Mouse (Mus musculus) heart, embryonic 15.5 days (tissue): ENCODE results near the gene Sec24c. TPM values are rescaled to one million over a fixed set of nuclear protein-coding genes. Genes with fewer than 3 reads are reported as not detected.
"Not testable (repeated sequence)": the region's sequence is repeated elsewhere in the genome, so short reads cannot be mapped to it uniquely, and the experiment has no call there.

Experiments
- ATAC-seq: fragments of 200-750 bp; cut with Nextera tagmentation; replicated peaks from 2 replicates; pipeline ENCODE4 v1.8.0; 2017; ENCODE audit warnings: low read depth, moderate TSS enrichment; ENCODE audit not compliant: insufficient number of reproducible peaks, insufficient read depth, low FRiP score
- H3K27ac ChIP-seq: fragments of 300-500 bp; sonication (generic); 2 replicates; pipeline ENCODE4 v1.5.1; 2015; ENCODE audit warnings: mild to moderate bottlenecking, inconsistent platforms
- H3K27me3 ChIP-seq: fragments of 300-500 bp; sonication (generic); 2 replicates; pipeline ENCODE4 v1.6.1; 2015; ENCODE audit warnings: inconsistent platforms
- H3K36me3 ChIP-seq: fragments of 300-500 bp; sonication (generic); 2 replicates; pipeline ENCODE4 v1.6.1; 2015; ENCODE audit warnings: mild to moderate bottlenecking, inconsistent platforms
- H3K4me1 ChIP-seq: fragments of 300-500 bp; sonication (generic); replicated peaks from 2 replicates; pipeline ENCODE4 v1.6.1; 2015; ENCODE audit warnings: inconsistent platforms
- H3K4me2 ChIP-seq: fragments of 300-500 bp; sonication (generic); 2 replicates; pipeline ENCODE4 v1.6.1; 2015; ENCODE audit warnings: inconsistent platforms, mild to moderate bottlenecking, moderate library complexity
- H3K4me3 ChIP-seq: fragments of 300-500 bp; sonication (generic); 2 replicates; pipeline ENCODE4 v1.5.1; 2015; ENCODE audit warnings: mild to moderate bottlenecking, inconsistent platforms
- H3K9ac ChIP-seq: fragments of 300-500 bp; sonication (generic); 2 replicates; pipeline ENCODE4 v1.6.1; 2015; ENCODE audit warnings: mild to moderate bottlenecking, inconsistent platforms
- H3K9me3 ChIP-seq: fragments of 300-500 bp; sonication (generic); replicated peaks from 2 replicates; pipeline ENCODE4 v1.6.1; 2016; ENCODE audit warnings: inconsistent platforms
- WGBS: fragments of 180-500 bp; shearing (Covaris S2); methylation state at CpG from one replicate; pipeline ENCODE4 v1.1.7; 2015; ENCODE audit warnings: mixed read lengths; 5-methylcytosine and 5-hydroxymethylcytosine counted together
- polyA plus RNA-seq: library from polyadenylated mRNA; unstranded; fragments of >200 nt; fragmentation: Nextera tagmentation; extraction: Ambion mirVana; gene quantifications from 2 replicates; pipeline ENCODE4 v1.2.1, GENCODE M21; 2015

Sec24c gene
- polyA plus RNA-seq = 57.3 and 82.4 TPM in 2 replicates

DNA sequence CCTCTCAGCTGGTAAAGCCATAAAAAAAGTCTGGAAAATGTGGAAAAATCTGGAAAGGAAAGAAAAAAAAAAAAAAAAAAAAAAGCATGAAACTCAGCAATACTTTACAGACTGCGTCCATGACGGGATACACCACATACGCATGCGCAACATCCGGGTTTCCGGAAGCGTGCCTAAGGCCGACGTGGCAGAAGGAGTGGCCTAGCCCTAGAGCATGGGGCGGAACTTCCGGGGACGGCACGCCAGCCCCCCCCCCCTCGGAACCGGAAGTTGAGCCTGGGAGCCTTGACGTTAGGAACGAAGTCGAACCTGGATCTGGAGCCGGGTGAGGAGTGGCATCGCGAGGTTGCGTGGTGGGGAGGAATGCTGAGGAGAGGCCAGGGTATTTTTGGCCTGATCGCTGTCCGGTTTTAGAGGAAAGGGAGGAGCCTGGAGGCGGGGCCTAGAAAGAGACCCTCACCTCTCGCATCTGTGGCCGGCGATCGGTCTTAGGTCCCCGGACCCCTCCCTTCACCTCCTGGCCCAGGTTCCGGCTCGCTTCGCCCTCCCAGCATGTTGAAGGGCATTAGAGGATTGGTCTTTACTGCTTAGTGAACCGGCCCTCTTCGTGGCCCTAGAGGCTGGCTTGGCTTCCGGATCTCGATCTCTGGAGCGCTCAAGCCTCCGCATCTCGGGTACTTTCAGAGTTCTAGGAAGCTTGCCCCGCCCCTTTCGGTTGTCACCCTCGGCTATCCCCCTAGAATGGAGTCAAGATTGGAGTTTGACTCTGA lies at the start of gene Sec24c:
TSS of gene Sec24c (plus strand) at position 245 of the 770 bp plus-strand sequence.
- peak within 1 kb of the TSS; percentile 72 for H3K4me2 ChIP-seq
- peaks cover 13% of the 10 kb centered on the region for H3K4me1 ChIP-seq
- H3K27me3 ChIP-seq = no peaks in the 10 kb centered on the region
- WGBS = 1% methylated on average over 43 of the region's 43 CpGs
- peak within 1 kb of the TSS; percentile 72 for H3K4me3 ChIP-seq
- no peaks in the 10 kb centered on the region for H3K9me3 ChIP-seq
- peaks cover 36% of the 10 kb centered on the region for H3K36me3 ChIP-seq
- peak within 1 kb of the TSS; percentile 95 for H3K27ac ChIP-seq
- peak within 1 kb of the TSS; percentile 70 for H3K9ac ChIP-seq
- peak; percentile 97 for ATAC-seq

DNA sequence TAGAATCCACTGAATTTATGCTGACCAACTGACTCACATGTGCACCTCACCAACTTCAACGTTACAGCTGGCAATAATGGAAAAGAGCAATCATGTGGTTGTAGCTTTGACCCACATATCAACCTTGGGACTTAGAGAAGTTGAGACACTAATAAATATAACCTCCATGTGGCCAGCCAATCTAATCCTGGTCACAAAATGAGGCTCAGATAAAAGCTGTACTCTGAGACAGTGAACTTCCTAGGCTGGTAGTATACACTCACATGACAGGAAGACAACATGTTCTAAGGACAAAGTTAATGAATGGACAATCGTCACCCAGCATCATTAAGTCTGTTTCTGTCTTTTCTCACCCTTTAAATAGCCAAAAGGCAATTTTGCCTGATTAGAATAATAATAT lies 47.7 kb upstream of the Sec24c start:
- H3K4me2 ChIP-seq = no peak overlapping the region
- WGBS = 77% methylated on average over 2 of the region's 2 CpGs
- H3K27ac ChIP-seq = no peak overlapping the region
- H3K36me3 ChIP-seq = no peaks in the 10 kb centered on the region
- no peak overlapping the region for H3K4me3 ChIP-seq
- ATAC-seq = no peak
- H3K27me3 ChIP-seq = no peaks in the 10 kb centered on the region
- H3K4me1 ChIP-seq = peaks cover 3% of the 10 kb centered on the region; the same call in 1 of the 2 replicates
- no peak overlapping the region for H3K9ac ChIP-seq
- H3K9me3 ChIP-seq = no peaks in the 10 kb centered on the region

DNA sequence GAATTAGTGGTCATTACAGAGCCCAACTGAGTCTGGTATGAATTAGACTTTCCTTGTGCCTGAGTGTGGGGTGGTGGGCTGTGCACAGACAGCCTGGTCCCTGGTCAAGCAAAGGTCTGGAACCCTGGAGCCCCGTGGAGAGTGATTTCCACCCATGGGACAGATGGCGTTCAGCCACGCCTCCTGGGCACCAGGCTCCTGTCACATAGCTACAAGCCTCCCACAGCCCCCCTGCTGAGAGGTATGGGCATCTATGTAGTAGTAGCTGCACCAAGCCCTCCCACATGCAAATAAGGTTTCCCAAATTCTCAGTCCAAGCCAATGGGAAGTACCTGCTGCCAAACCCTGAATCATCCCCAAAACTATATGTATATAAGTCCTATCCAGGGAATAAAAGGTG lies 47.1 kb upstream of the Sec24c start:
- no peak for ATAC-seq
- H3K27ac ChIP-seq = no peak overlapping the region
- no peaks in the 10 kb centered on the region for H3K27me3 ChIP-seq
- WGBS = 72% methylated on average over 3 of the region's 3 CpGs
- no peak overlapping the region for H3K4me3 ChIP-seq
- H3K36me3 ChIP-seq = no peaks in the 10 kb centered on the region
- no peaks in the 10 kb centered on the region for H3K9me3 ChIP-seq
- peaks cover 3% of the 10 kb centered on the region; the same call in 1 of the 2 replicates for H3K4me1 ChIP-seq
- H3K4me2 ChIP-seq = no peak overlapping the region
- no peak overlapping the region for H3K9ac ChIP-seq

DNA sequence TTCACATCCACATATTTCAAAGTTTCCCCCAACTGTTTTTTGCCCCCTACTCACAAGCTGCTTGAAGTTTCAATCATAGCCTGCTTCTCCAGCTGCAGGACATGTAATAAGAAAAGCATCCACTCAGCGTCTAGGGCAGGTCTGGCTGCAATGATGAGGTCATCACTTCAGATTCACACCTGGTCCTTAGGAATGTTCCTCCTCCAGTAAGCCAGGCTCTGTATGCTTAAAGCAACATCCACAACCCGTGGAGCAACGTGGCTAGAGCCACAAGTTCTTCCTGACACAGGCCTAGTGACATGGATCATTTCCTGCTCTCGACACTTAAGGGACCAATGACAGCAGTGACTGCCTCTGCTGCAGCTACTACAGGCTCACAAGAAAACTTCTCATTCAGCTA lies 42.9 kb upstream of the Sec24c start:
- Histone ChIP-seq H3K4me3 (no peak overlapping the region), H3K27me3 (no peaks in the 10 kb centered on the region), H3K27ac (no peak overlapping the region), H3K9me3 (no peaks in the 10 kb centered on the region), H3K4me2 (no peak overlapping the region), H3K4me1 (peaks cover 3% of the 10 kb centered on the region; the same call in 1 of the 2 replicates), H3K36me3 (no peaks in the 10 kb centered on the region), H3K9ac (no peak overlapping the region)
- no peak for ATAC-seq
- WGBS = 22% methylated on average over 4 of the region's 4 CpGs

DNA sequence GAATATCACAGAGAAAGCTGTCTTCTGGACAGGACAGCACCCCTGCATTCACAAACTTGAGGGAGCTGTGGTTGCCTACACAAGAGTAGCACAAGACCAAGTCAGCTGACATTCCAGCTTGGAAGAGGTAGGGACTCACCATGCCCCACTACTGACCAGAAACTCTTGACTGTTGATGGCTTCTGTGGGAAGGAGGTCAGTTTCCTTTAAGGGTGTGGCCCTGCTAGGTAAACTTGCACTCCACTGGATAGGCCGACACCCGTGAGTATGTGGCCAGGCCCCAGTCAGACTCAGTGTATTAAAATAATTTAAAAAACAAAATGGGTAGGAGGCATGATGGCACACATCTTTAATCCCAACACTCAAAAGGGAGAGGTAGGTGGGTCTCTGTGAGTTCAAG lies 38.6 kb upstream of the Sec24c start:
- H3K9ac ChIP-seq = no peak overlapping the region
- H3K27ac ChIP-seq = no peak overlapping the region
- no peak for ATAC-seq
- no peaks in the 10 kb centered on the region for H3K36me3 ChIP-seq
- H3K4me1 ChIP-seq = peaks cover 6% of the 10 kb centered on the region
- H3K27me3 ChIP-seq = no peaks in the 10 kb centered on the region
- WGBS = 87% methylated on average over 2 of the region's 2 CpGs
- H3K9me3 ChIP-seq = no peaks in the 10 kb centered on the region
- no peak overlapping the region for H3K4me2 ChIP-seq
- H3K4me3 ChIP-seq = no peak overlapping the region

DNA sequence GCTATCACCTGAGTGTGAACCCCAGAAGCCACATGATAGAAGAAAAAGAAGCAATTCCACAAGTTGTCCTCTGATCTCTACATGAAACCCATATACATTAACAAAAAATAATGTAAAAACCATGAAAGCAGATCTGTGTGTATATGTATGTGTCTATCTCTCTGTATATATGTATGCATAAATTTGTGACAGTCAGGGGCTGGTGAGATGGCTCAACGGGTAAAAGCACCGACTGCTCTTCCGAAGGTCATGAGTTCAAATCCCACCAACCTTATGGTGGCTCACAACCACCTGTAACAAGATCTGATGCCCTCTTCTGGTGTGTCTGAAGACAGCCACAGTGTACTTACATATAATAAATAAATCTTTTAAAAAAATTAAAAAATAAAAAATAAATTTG lies 37.1 kb upstream of the Sec24c start:
- H3K27ac ChIP-seq, H3K4me3 ChIP-seq, H3K4me2 ChIP-seq, H3K9me3 ChIP-seq, H3K36me3 ChIP-seq, H3K4me1 ChIP-seq, H3K9ac ChIP-seq, H3K27me3 ChIP-seq, ATAC-seq: not testable (repeated sequence)
- 91% methylated on average over 3 of the region's 3 CpGs for WGBS

DNA sequence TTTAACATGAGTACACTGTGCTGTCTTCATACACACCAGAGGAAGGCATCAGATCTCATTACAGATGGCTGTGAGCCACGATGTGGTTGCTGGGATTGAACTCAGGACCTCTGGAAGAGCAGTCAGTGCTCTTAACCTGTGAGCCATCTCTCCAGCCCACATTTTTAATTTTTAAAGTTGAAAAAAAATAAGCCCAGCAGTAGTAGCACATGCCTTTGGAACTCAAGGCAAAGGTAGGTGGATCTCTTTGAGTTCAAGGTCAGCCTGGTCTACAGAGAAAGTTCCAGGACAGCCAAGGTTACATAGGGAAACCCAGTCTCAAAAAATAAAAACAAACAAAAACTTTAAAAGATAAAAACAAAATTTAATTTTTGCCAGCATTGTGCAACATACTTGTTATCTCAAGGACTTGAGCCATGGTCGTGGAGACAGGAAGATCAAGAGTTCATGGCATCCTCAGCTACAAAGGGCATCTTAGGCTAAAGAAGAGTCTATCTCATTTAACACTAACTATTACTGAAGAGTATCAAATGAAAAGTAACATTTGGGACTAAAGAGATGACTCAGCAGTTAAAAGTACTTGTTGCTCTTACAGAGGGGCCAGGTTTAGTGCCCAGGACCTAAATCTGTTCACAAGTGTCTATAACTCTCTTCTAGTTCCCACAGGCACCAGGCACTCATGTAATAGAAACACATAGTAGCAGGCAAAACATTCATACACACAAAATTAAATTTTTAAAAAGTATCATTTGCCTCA lies 36.1 kb upstream of the Sec24c start:
- Histone ChIP-seq H3K36me3 (no peaks in the 10 kb centered on the region), H3K4me3 (no peak overlapping the region), H3K9ac (no peak overlapping the region), H3K9me3 (no peaks in the 10 kb centered on the region), H3K4me2 (no peak overlapping the region), H3K27me3 (no peaks in the 10 kb centered on the region), H3K27ac (no peak overlapping the region), H3K4me1 (peaks cover 11% of the 10 kb centered on the region)
- ATAC-seq = no peak
- WGBS = 78% methylated on average over 2 of the region's 2 CpGs

DNA sequence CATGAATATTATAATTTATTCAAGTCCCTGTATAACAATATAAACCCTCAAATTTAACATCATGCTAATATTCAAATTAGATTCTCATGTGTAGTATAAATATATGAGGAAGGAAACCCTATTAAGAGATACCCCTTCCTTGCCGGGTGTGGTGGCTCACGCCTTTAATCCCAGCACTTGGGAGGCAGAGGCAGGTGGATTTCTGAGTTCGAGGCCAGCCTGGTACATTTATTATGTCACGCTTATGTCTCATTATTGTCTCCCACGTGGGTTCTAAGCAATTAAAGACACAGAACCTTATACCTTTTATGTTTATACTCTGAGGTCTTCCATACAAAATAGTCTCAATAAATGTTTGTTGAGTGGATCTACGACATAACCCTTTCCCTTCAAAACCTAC lies 35.4 kb upstream of the Sec24c start:
- whole genome bisulfite sequencing = 90% methylated on average over 6 of the region's 6 CpGs
- H3K4me2 ChIP-seq = no peak overlapping the region

DNA sequence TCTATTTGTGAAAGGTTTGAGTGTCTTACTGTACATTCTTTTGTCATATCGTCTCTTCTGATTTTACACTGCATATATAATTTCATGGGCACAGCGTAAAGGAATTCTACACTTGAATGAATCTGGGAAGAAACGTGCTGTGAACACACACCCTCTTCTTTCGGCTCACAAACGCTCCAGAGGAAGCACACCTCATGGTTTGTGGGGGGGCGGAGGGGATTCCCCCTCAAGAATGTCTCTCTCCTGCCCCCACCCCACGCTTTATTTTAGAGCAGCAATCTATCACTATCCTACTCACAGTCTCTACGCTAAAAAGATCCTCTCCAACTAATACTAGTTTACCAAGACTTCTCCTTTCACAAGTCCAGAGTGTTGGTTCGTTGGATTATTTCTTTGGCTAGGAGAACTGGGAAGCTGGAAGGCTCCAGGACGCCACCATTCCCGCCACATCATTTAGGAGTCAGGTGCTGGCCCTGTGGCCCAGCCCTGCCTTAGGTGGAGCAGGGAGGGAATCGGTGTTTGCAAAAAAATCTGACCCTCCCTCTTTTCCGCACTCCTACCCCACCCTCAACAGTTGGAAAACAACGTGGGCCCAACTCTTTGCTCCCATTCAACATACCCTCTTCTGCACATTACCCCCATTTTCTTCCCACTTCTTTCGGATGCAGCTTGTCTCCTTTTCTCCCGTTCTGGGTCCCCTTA lies 34.0 kb upstream of the Sec24c start:
- Histone ChIP-seq H3K27ac (peak overlapping the region; percentile 96), H3K27me3 (no peaks in the 10 kb centered on the region), H3K9me3 (no peaks in the 10 kb centered on the region), H3K4me2 (peak overlapping the region; percentile 84), H3K4me1 (peaks cover 11% of the 10 kb centered on the region), H3K36me3 (no peaks in the 10 kb centered on the region), H3K9ac (peak overlapping the region; percentile 89), H3K4me3 (peak overlapping the region; percentile 76)
- no peak; the same call in 1 of the 2 replicates for ATAC-seq
- 3% methylated on average over 16 of the region's 16 CpGs for WGBS

More for the DNA sequence above, 35.4 kb upstream of the Sec24c start:
- Histone ChIP-seq H3K9me3 (no peaks in the 10 kb centered on the region), H3K9ac (no peak overlapping the region), H3K4me3 (no peak overlapping the region), H3K27ac (no peak overlapping the region), H3K36me3 (no peaks in the 10 kb centered on the region), H3K4me1 (peaks cover 11% of the 10 kb centered on the region), H3K27me3 (no peaks in the 10 kb centered on the region)
- no peak for ATAC-seq

DNA sequence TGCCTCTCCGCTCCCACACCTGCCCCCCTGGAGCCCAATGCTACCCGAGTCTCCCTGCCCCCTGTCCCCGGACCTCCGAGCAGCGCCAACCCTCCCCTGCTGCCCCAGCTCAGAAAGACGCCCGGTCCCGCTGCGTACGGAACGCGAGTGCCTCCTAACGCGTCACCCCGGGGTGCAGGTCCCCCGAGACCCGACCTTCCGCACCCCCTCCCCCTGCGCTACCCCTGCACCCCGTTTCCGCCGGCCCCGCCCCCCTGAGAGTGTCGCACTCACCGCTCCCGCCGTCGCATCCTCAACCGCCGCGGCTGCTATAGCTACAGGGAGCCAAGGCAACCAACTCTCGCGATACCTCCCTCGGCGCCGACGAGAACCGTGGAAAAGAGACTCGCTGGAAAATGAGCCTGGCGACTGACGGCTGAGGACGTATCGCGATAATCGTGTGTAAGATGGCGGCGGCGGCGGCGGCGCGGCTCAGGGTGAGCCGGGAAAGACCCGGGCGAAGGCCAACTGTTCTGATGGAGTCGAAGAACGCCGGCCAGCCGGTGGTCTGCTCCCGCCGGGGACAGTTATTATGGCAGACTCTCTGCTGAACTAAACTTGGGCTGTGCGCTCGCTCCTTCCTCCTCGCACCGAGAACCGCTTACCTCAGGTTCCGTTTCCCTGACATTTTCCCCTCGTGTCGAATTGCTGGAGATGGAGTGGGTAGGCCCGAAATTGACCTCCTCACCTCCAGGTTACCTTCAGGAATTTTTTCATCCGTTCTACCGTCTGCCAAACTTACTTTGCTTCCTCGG lies 33.3 kb upstream of the Sec24c start, which contains the start of gene Usp54:
TSS of gene Usp54 (minus strand) at position 420 of the 794 bp plus-strand sequence.
- peaks cover 11% of the 10 kb centered on the region for H3K4me1 ChIP-seq
- H3K4me3 ChIP-seq = peak within 1 kb of the TSS; percentile 76
- WGBS = under 1% methylated on average over 72 of the region's 73 CpGs
- peak within 1 kb of the TSS; percentile 96 for H3K27ac ChIP-seq
- H3K36me3 ChIP-seq = no peaks in the 10 kb centered on the region
- no peaks in the 10 kb centered on the region for H3K9me3 ChIP-seq
- peak; percentile 94 for ATAC-seq
- peak within 1 kb of the TSS; percentile 84 for H3K4me2 ChIP-seq
- no peaks in the 10 kb centered on the region for H3K27me3 ChIP-seq
- peak within 1 kb of the TSS; percentile 89 for H3K9ac ChIP-seq
